In the genomic region with DNA sequence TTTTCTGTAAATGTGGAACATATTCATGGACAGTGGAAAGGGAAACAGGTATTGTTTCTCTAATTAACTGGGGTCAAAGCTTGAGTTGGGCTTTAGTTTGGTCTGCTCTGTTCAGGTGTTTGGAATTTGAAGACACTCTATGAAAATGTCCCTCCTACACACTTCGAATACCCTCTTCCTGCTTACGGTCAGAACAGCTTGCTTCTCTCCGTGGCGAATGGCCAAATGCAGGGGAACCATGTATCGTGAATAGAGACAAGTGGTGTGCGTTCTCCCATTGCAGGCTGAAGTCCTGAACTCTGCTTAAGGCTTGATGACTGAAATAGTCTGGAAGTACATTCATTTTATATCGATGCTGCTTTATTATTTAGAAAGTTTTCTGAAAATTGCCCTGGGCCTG, we compare ENCODE assay signal across 20 mouse cellular contexts.
A peak's percentile ranks its signal among the peaks of the same experiment; 100 is the strongest.
DNase-seq lines count a peak whose midpoint lies in the region; TF ChIP-seq lines count a peak whose summit lies in the region.
"Had no signal": no experiment of that assay in that cellular context is flagged by ENCODE, and none has a peak within 500 bp of the region (broad histone marks: within the 10 kb centered on the region; RNA-seq: fewer than 3 reads in every experiment).

No protein-coding gene starts in this region.

- no peak overlapping the region for H3K4me3 ChIP-seq in gastrocnemius, adult 2 months
- H3K4me3 ChIP-seq: forebrain, embryonic 10.5 days; heart, embryonic 12.5 days; hindbrain, embryonic 12.5 days; limb, embryonic 12.5 days; midbrain, embryonic 10.5 days; neural tube, embryonic 15.5 days had no signal

- TF ChIP-seq CTCF in gastrocnemius, adult 2 months (IDR thresholded peaks at IDR 0.05) = no peak

- intact Hi-C loops in gastrocnemius, adult 2 months (cut with DNase I) = no loop called here
- intact Hi-C loops in left cerebral cortex, postnatal 4 days (cut with DNase I) = no loop called here
- intact Hi-C loops in left cerebral cortex, postnatal 14 days (cut with DNase I) = no loop called here

- no peak for DNase-seq in gastrocnemius, adult 2 months
- DNase-seq in gastrocnemius, adult 8-10 months (ENCODE audit: low spot score in 2 of 2) = no peak
- DNase-seq in left cerebral cortex, postnatal 4 days = peak; percentile 31
- no peak for DNase-seq in left cerebral cortex, postnatal 14 days (ENCODE audit: low spot score in 2 of 2)
- DNase-seq in cerebellum, adult 9-11 months = peak; percentile 57
- DNase-seq in thymus, postnatal 25 days = no peak
- no peak for DNase-seq in thymus, postnatal 36 days
- DNase-seq: forebrain, postnatal 0 days; heart, postnatal 10 days; kidney, adult 11 months; lung, adult 18-20 months; lung, postnatal 10 days; right cerebral cortex, adult 18-20 months; thymus, adult 18-20 months had no signal

- peak overlapping the region; percentile 60 for H3K27ac ChIP-seq in gastrocnemius, adult 2 months
- H3K27ac ChIP-seq: forebrain, embryonic 10.5 days; hindbrain, embryonic 12.5 days; limb, embryonic 12.5 days; midbrain, embryonic 10.5 days; neural tube, embryonic 15.5 days had no signal

Comparison
In these comparisons a context has a peak if more than half of its experiments do, and no peak if none do; other contexts are left out.
1. DNase-seq: peak in left cerebral cortex, postnatal 4 days (single experiment) and cerebellum, adult 9-11 months (single experiment); none in gastrocnemius, adult 2 months (single experiment), gastrocnemius, adult 8-10 months (0 of 2), left cerebral cortex, postnatal 14 days (0 of 2), thymus, postnatal 25 days (single experiment) and thymus, postnatal 36 days (0 of 2).